Mouse (Mus musculus) kidney, adult 9 months (tissue): Measurements from ENCODE around the gene Srsf1.
A peak's percentile ranks its signal among the peaks of the same experiment; 100 is the strongest.

Experiments used
- DNase-seq: peaks from one replicate; pipeline ENCODE4 v3.0.0; 2022

Srsf1 gene

GRCm38 (mm10) chr11:88073343-88073875, 26.2 kb downstream of the Srsf1 start:
- no peak for DNase-seq

- no peak for DNase-seq
These were observed 28.5 kb downstream of the Srsf1 start for GRCm38 (mm10) chr11:88075701-88076100.

- DNase-seq, result no peak
These were observed 29.2 kb downstream of the Srsf1 start for GRCm38 (mm10) chr11:88076394-88076793.

- DNase-seq, result no peak
These were observed 36.5 kb downstream of the Srsf1 start for GRCm38 (mm10) chr11:88083699-88084098.

- peak; percentile 86 for DNase-seq
These were observed 39.8 kb downstream of the Srsf1 start for GRCm38 (mm10) chr11:88086737-88087627.

GRCm38 (mm10) chr11:88089150-88089549, 42.0 kb downstream of the Srsf1 start:
- DNase-seq, result no peak

- DNase-seq, result no peak
These were observed 43.1 kb downstream of the Srsf1 start for GRCm38 (mm10) chr11:88090293-88090692.

GRCm38 (mm10) chr11:88091949-88092348, 44.8 kb downstream of the Srsf1 start:
- DNase-seq, result no peak

GRCm38 (mm10) chr11:88097173-88097572, 50.0 kb downstream of the Srsf1 start:
- no peak for DNase-seq

- no peak for DNase-seq
These were observed 51.0 kb downstream of the Srsf1 start, which contains the start of gene Cuedc1 for GRCm38 (mm10) chr11:88098021-88098729. Cuedc1 (plus strand) TSS chr11:88098058.

- DNase-seq, result peak; percentile 70
These were observed 51.8 kb downstream of the Srsf1 start for GRCm38 (mm10) chr11:88098787-88099598.

- peak; percentile 75 for DNase-seq
These were observed 52.4 kb downstream of the Srsf1 start for GRCm38 (mm10) chr11:88099599-88100023.

- DNase-seq, result no peak
These were observed 53.0 kb downstream of the Srsf1 start for GRCm38 (mm10) chr11:88100170-88100569.
